Mouse (Mus musculus) limb, embryonic 15.5 days (tissue): ENCODE data around the gene Ubap1l. TPM values are rescaled to one million over a fixed set of nuclear protein-coding genes. Genes with fewer than 3 reads are reported as not detected.

Experiments used
- ATAC-seq: fragments of 200-750 bp; cut with Nextera tagmentation; 2 replicates; pipeline ENCODE4 v1.8.0; 2017; ENCODE audit warnings: low read depth, moderate TSS enrichment; ENCODE audit not compliant: insufficient number of reproducible peaks, low FRiP score, low TSS enrichment
- H3K27ac ChIP-seq: fragments of 300-500 bp; sonication (generic); 2 replicates; pipeline ENCODE4 v1.5.1; 2015; ENCODE audit warnings: moderate library complexity, mild to moderate bottlenecking, inconsistent platforms
- H3K27me3 ChIP-seq: fragments of 300-500 bp; sonication (generic); 2 replicates; pipeline ENCODE4 v1.6.1; 2015; ENCODE audit warnings: inconsistent platforms
- H3K36me3 ChIP-seq: fragments of 300-500 bp; sonication (generic); 2 replicates; pipeline ENCODE4 v1.6.1; 2015; ENCODE audit warnings: inconsistent platforms
- H3K4me1 ChIP-seq: fragments of 300-500 bp; sonication (generic); 2 replicates; pipeline ENCODE4 v1.6.1; 2015; ENCODE audit warnings: inconsistent platforms
- H3K4me2 ChIP-seq: fragments of 300-500 bp; sonication (generic); 2 replicates; pipeline ENCODE4 v1.6.1; 2015; ENCODE audit warnings: mild to moderate bottlenecking, inconsistent platforms
- H3K4me3 ChIP-seq: fragments of 300-500 bp; sonication (generic); 2 replicates; pipeline ENCODE4 v1.5.1; 2015; ENCODE audit warnings: mild to moderate bottlenecking, inconsistent platforms
- H3K9ac ChIP-seq: fragments of 300-500 bp; sonication (generic); 2 replicates; pipeline ENCODE4 v1.6.1; 2015; ENCODE audit warnings: inconsistent platforms
- H3K9me3 ChIP-seq: fragments of 300-500 bp; sonication (generic); 2 replicates; pipeline ENCODE4 v1.6.1; 2016; ENCODE audit warnings: inconsistent platforms
- WGBS: fragments of 180-500 bp; shearing (Covaris S2); methylation state at CpG from one replicate; pipeline ENCODE4 v1.1.7; 2015; 5-methylcytosine and 5-hydroxymethylcytosine counted together
- polyA plus RNA-seq: library from polyadenylated mRNA; unstranded; fragments of >200 nt; fragmentation: Nextera tagmentation; extraction: Ambion mirVana; gene quantifications from 2 replicates; pipeline ENCODE4 v1.2.1, GENCODE M21; 2015

Gene Ubap1l
- polyA plus RNA-seq, 1 experiment from 2014 or later, result 0.14 TPM

DNA sequence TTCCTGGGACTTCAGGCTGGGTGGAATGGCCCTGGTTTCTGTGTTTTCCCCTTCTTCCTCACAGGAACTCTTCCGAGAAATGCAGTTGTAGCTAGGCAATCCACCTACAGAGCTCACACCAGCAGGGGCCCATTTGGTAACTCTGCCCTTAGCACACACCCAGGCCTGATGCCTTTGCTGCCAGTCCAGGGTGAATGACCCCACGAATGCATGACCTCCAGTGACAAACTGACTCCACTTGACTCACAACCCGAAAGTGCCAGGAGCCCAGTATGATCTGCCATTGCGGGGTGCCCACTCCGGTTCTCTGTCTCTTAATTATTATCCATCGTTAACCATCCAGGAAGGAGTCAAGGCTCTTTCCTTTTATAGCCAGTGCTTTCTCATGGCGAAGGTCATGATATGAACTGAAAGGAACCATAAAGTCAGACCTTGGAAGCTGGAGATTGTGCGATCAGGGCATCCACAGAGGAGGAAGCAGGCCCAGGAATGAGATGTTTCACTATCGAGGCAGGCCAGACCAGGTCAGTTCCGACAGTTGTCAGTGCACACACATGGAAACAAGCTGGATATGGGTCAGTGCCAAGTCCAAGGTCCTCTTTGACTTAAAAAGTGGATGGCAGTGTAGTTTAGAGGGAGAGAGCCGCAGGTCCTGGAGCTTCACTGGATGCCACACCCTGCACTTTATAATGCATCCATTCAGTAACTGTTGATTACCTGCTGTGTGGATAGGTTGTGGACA lies 62.1 kb downstream of the Ubap1l start, which contains the start of gene Slc51b:
Gene Slc51b, minus strand, starts transcription at position 196 of the 742 bp plus-strand sequence.
- Histone ChIP-seq H3K4me2 (no peak within 1 kb of the TSS), H3K9me3 (no peaks in the 10 kb centered on the region), H3K36me3 (no peaks in the 10 kb centered on the region), H3K27ac (no peak within 1 kb of the TSS), H3K9ac (no peak within 1 kb of the TSS), H3K4me3 (no peak within 1 kb of the TSS), H3K27me3 (no peaks in the 10 kb centered on the region), H3K4me1 (no peaks in the 10 kb centered on the region)
- no peak for ATAC-seq
- 77% methylated on average over 11 of the region's 11 CpGs for WGBS

DNA sequence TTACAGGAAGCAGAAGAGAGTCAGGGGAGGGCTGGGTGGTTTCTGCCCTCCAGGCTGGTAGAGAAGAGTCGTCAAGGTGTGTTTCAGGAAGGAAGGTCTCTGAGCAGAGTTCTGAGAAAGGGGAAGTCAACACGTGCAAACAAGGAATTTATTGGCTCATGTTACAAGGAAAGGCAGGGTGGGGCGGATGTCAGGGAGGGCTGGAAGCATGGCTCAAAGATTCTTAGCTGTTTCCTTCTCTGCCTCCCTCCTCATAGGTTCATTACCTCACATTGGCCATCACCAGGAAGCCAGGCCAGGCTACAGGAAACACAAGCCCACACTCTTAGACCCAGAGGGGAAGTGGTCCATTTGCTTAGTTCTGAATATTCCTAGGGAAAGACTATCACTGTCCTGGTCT lies 63.6 kb downstream of the Ubap1l start:
- Histone ChIP-seq H3K27ac (no peak overlapping the region), H3K9me3 (no peaks in the 10 kb centered on the region), H3K4me1 (no peaks in the 10 kb centered on the region), H3K36me3 (no peaks in the 10 kb centered on the region), H3K27me3 (no peaks in the 10 kb centered on the region), H3K9ac (no peak overlapping the region), H3K4me2 (no peak overlapping the region), H3K4me3 (no peak overlapping the region)
- no peak for ATAC-seq
- 12% methylated on average over 3 of the region's 3 CpGs for WGBS

DNA sequence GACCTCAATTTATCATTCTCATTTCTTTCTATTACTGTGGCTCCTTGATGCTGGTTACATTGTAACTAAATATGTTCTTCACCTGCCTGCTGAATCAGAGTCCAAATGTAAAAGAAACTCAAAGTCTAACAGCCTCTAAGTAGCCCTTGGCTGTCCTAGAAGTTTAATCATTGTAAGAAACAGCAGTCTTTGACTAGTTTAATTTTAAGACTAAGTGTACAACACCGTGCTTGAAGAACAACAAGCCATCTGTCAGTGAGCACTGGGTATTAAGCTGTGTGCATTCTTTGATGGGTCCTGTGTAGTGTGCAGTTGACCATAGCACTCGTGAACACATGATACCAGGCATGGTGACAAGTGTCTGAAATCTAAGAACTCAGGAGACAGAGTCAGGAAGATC lies 66.7 kb downstream of the Ubap1l start:
- Histone ChIP-seq H3K4me1 (no peaks in the 10 kb centered on the region), H3K27ac (no peak overlapping the region), H3K27me3 (no peaks in the 10 kb centered on the region), H3K4me3 (no peak overlapping the region), H3K4me2 (no peak overlapping the region), H3K9ac (no peak overlapping the region), H3K9me3 (no peaks in the 10 kb centered on the region), H3K36me3 (no peaks in the 10 kb centered on the region)
- WGBS, result 55% methylated on average over 2 of the region's 2 CpGs
- ATAC-seq, result no peak

DNA sequence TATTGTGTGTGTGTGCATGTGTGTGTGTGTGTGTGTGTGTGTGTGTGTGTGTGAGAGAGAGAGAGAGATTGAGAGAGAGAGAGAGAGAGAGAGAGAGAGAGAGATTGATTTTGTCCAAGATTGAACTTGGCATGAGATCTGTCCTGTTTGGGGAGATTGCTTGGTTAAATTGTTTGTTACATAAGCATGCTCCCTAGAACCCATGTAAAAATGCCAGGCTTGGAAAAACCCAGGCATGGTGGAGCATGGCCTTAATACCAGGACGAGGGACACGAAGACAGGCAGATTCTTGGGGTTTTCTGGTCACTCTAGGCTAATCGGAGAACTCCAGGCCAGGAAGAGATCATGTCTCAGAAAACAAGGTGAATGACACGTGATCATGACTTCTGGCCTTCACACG lies 67.2 kb downstream of the Ubap1l start:
- no peaks in the 10 kb centered on the region for H3K4me1 ChIP-seq
- H3K9ac ChIP-seq, result no peak overlapping the region
- H3K36me3 ChIP-seq, result no peaks in the 10 kb centered on the region
- 83% methylated on average over 5 of the region's 5 CpGs for WGBS
- H3K27ac ChIP-seq, result no peak overlapping the region
- no peaks in the 10 kb centered on the region for H3K9me3 ChIP-seq
- no peak for ATAC-seq
- H3K4me2 ChIP-seq, result no peak overlapping the region
- no peak overlapping the region for H3K4me3 ChIP-seq
- no peaks in the 10 kb centered on the region for H3K27me3 ChIP-seq

Other genes with a start within 250 kb of the Ubap1l start
- gene Igdcc3, start 219.9 kb upstream of the Ubap1l start, polyA plus RNA-seq, result 0.43 and 0.52 TPM in 2 replicates
- gene Parp16, start 165.7 kb upstream of the Ubap1l start, polyA plus RNA-seq, result 6.8 and 7.4 TPM in 2 replicates
- 11.0 and 13.8 TPM in 2 replicates for gene Cilp, start 95.9 kb upstream of the Ubap1l start, polyA plus RNA-seq
- 54.2 and 55.3 TPM in 2 replicates for gene Clpx, start 66.8 kb upstream of the Ubap1l start, polyA plus RNA-seq
- 7.7 and 10.1 TPM in 2 replicates for gene Pdcd7, start 14.9 kb upstream of the Ubap1l start, polyA plus RNA-seq
- 1.9 TPM in 2 replicates for gene Kbtbd13, start 30.6 kb downstream of the Ubap1l start, polyA plus RNA-seq
- gene Rasl12, start 37.5 kb downstream of the Ubap1l start, polyA plus RNA-seq, result 8.9 and 9.7 TPM in 2 replicates
- not detected in 2 replicates for gene Slc51b, start 61.9 kb downstream of the Ubap1l start, polyA plus RNA-seq
- 19.8 and 21.0 TPM in 2 replicates for gene Mtfmt, start 74.7 kb downstream of the Ubap1l start, polyA plus RNA-seq
- 123 and 165 TPM in 2 replicates for gene Spg21, start 99.9 kb downstream of the Ubap1l start, polyA plus RNA-seq
- gene Ankdd1a, start 159.2 kb downstream of the Ubap1l start, polyA plus RNA-seq, result 0.35 and 0.76 TPM in 2 replicates
- gene Plekho2, start 219.0 kb downstream of the Ubap1l start, polyA plus RNA-seq, result 18.6 and 19.7 TPM in 2 replicates
- gene Pif1, start 226.1 kb downstream of the Ubap1l start, polyA plus RNA-seq, result 8.9 and 9.6 TPM in 2 replicates